In the genomic region with DNA sequence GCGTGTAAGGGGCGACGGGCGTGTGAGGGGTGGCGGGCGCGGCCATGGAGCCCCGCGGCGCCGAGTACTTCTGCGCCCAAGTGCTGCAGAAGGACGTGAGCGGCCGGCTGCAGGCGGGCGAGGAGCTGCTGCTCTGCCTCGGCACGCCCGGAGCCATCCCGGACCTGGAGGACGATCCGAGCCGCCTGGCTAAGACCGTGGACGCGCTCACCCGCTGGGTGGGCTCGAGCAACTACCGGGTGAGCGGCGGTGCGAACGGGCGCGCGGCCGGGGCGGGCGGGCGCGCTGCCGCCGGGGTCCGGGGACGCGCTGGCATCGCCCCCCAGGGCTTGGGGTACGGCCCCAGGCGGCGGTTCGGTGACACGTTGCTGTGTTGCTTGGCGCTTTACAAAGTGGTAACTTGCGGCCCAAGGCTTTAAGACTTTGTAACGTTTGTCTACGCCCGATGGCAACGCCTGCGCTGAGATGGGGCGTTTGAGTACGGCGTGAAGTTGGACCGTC, we compare ENCODE assay signal across 8 mouse cellular contexts. TPM values are rescaled to one million over a fixed set of nuclear protein-coding genes. Genes with fewer than 3 reads are reported as not detected.
DNase-seq lines count a peak whose midpoint lies in the region; ATAC-seq lines count a peak whose summit lies in the region.

No protein-coding gene starts in this region.

- H3K27me3 ChIP-seq in forebrain, embryonic 13.5 days: no peaks in the 10 kb centered on the region
- H3K27me3 ChIP-seq in hindbrain, embryonic 10.5 days (ENCODE audit: insufficient read depth, poor library complexity, severe bottlenecking): no peaks in the 10 kb centered on the region

- no peaks in the 10 kb centered on the region for H3K9me3 ChIP-seq in forebrain, embryonic 13.5 days (replicated peaks)
- no peaks in the 10 kb centered on the region for H3K9me3 ChIP-seq in hindbrain, embryonic 10.5 days

- no peaks in the 10 kb centered on the region for H3K36me3 ChIP-seq in forebrain, embryonic 13.5 days (ENCODE audit: poor library complexity, severe bottlenecking)
- no peaks in the 10 kb centered on the region for H3K36me3 ChIP-seq in hindbrain, embryonic 10.5 days

- H3K4me1 ChIP-seq in forebrain, embryonic 13.5 days: peaks cover 12% of the 10 kb centered on the region
- H3K4me1 ChIP-seq in hindbrain, embryonic 10.5 days (replicated peaks): peaks cover 22% of the 10 kb centered on the region

- peak overlapping the region; percentile 80 for H3K9ac ChIP-seq in forebrain, embryonic 13.5 days

- intact Hi-C loops in left cerebral cortex, postnatal 25 days (cut with DNase I): loop anchor here (1.0 to 5.0 kb wide), 4 partner anchors 54 to 166 kb away; no protein-coding TSS in a partner anchor

- 0% methylated on average over 37 of the region's 64 CpGs for WGBS in forebrain, embryonic 13.5 days
- WGBS in hindbrain, embryonic 10.5 days: under 1% methylated on average over 64 of the region's 64 CpGs

- peak; percentile 20 for DNase-seq in kidney, adult 11 months
- no peak for DNase-seq in kidney, adult 18-20 months
- peak; percentile 26 for DNase-seq in cerebellum, adult 11 months
- DNase-seq in hindbrain, embryonic 10.5 days (ENCODE audit: low spot score): peak; percentile 74
- DNase-seq in left cerebral cortex, postnatal 25 days (ENCODE audit: low spot score in 2 of 2): peak; percentile 20 to 50
- DNase-seq in spleen, postnatal 4 days (ENCODE audit: low spot score in 2 of 2): peak; percentile 57 to 84

- peak overlapping the region; percentile 91 for H3K4me3 ChIP-seq in forebrain, embryonic 13.5 days
- H3K4me3 ChIP-seq in hindbrain, embryonic 10.5 days: peak overlapping the region; percentile 95

- H3K27ac ChIP-seq in forebrain, embryonic 13.5 days: peak overlapping the region; percentile 77
- H3K27ac ChIP-seq in hindbrain, embryonic 10.5 days: peak overlapping the region; percentile 96

- H3K4me2 ChIP-seq in forebrain, embryonic 13.5 days: peak overlapping the region; percentile 71

- peak; percentile 86 for ATAC-seq in forebrain, embryonic 13.5 days
- ATAC-seq in megakaryocyte-erythroid progenitor cell, adult 5-6 weeks (replicated peaks; ENCODE audit: low FRiP score, low TSS enrichment, poor library complexity, severe bottlenecking): peak; percentile 51

RNA-seq across cellular contexts. Expression of gene Clasp2, which starts 0.4 kb away (rescaled TPM):
- polyA plus RNA-seq in forebrain, embryonic 13.5 days (2015; fragmentation: Nextera tagmentation; extraction: Ambion mirVana): 84.9 and 91.3 TPM in 2 replicates
- 36.8 and 40.6 TPM in 2 replicates for polyA plus RNA-seq in hindbrain, embryonic 10.5 days (2016; fragmentation: Nextera tagmentation; extraction: Ambion mirVana)
- total RNA-seq in left cerebral cortex, postnatal 25 days (2021): 100 to 1,000 TPM; 230 to 238 TPM
- total RNA-seq in megakaryocyte-erythroid progenitor cell, adult 5-6 weeks (2014; fragmentation: Nextera tagmentation): 50.6 and 51.6 TPM in 2 replicates
- 41.2 and 47.5 TPM in 2 replicates for total RNA-seq in megakaryocyte-erythroid progenitor cell, adult 5-6 weeks (2017)

RNA-seq across cellular contexts. Expression of gene Pdcd6ip, which starts 33.6 kb away (rescaled TPM):
- 38.7 and 45.6 TPM in 2 replicates for polyA plus RNA-seq in forebrain, embryonic 13.5 days (2015; fragmentation: Nextera tagmentation; extraction: Ambion mirVana)
- 56.4 and 58.5 TPM in 2 replicates for polyA plus RNA-seq in hindbrain, embryonic 10.5 days (2016; fragmentation: Nextera tagmentation; extraction: Ambion mirVana)
- total RNA-seq in left cerebral cortex, postnatal 25 days (2021): 10 to 100 TPM; 66.2 to 69.7 TPM
- total RNA-seq in megakaryocyte-erythroid progenitor cell, adult 5-6 weeks (2014; fragmentation: Nextera tagmentation): 80.1 and 80.9 TPM in 2 replicates
- 41.8 and 56.9 TPM in 2 replicates for total RNA-seq in megakaryocyte-erythroid progenitor cell, adult 5-6 weeks (2017)

Comparison
In these comparisons a context has a peak if more than half of its experiments do, and no peak if none do; other contexts are left out.
1. RNA of gene Clasp2, which starts 0.4 kb away (total RNA-seq): 230 to 238 TPM in left cerebral cortex, postnatal 25 days; 41.2 to 51.6 TPM in megakaryocyte-erythroid progenitor cell, adult 5-6 weeks; every median in the first group is over 4 times any median in the second.